Mouse (Mus musculus): Measurements from ENCODE around the gene Lrmp.

GRCm38 (mm10) chr6:145129563-145129962 is 14.1 kb downstream of the Lrmp start:
- no peak for TF ChIP-seq CTCF (IDR thresholded peaks at IDR 0.05; ENCODE audit: insufficient read depth, low read length)
- no peak for TF ChIP-seq POLR2A (IDR thresholded peaks at IDR 0.05; ENCODE audit: borderline replicate concordance, extremely low read depth, low read depth, low read length)

Measured in lung, adult 2 months (tissue).